12 mouse cellular contexts compared by ENCODE assay signal in genomic region chr7:24389516-24390187, GRCm38 (mm10). TPM values are rescaled to one million over a fixed set of nuclear protein-coding genes. Genes with fewer than 3 reads are reported as not detected.
DNase-seq lines count a peak whose midpoint lies in the region; ATAC-seq and TF ChIP-seq lines count a peak whose summit lies in the region.
"Had no signal": no experiment of that assay in that cellular context is flagged by ENCODE, and none has a peak within 500 bp of the region (broad histone marks: within the 10 kb centered on the region; RNA-seq: fewer than 3 reads in every experiment).

No protein-coding gene starts in this region.

- ATAC-seq in kidney, embryonic 15.5 days (replicated peaks; ENCODE audit: low FRiP score) = peak; percentile 37
- peak; percentile 31; the same call in 1 of the 2 replicates for ATAC-seq in embryonic facial prominence, embryonic 15.5 days (ENCODE audit: insufficient number of reproducible peaks, low FRiP score, low TSS enrichment, low read depth)
- no peak for ATAC-seq in forebrain, embryonic 11.5 days (replicated peaks; ENCODE audit: low FRiP score)

- H3ac ChIP-seq in myocyte (ENCODE audit: control insufficient read depth, insufficient read length) = no peak overlapping the region

- TF ChIP-seq POLR2A in myocyte (IDR thresholded peaks at IDR 0.05; ENCODE audit: insufficient read length, low read depth) = peak; percentile 63

- no peak overlapping the region for H3K9ac ChIP-seq in kidney, embryonic 15.5 days
- H3K9ac ChIP-seq in embryonic facial prominence, embryonic 15.5 days = no peak overlapping the region
- H3K9ac ChIP-seq in forebrain, embryonic 11.5 days (ENCODE audit: low read length) = no peak overlapping the region
- H3K9ac ChIP-seq: lung, embryonic 14.5 days had no signal

- H3K9me3 ChIP-seq in kidney, embryonic 15.5 days (replicated peaks) = no peaks in the 10 kb centered on the region
- no peaks in the 10 kb centered on the region for H3K9me3 ChIP-seq in embryonic facial prominence, embryonic 15.5 days (replicated peaks)
- no peaks in the 10 kb centered on the region for H3K9me3 ChIP-seq in forebrain, embryonic 11.5 days (ENCODE audit: control insufficient read depth, low read length)

- no peaks in the 10 kb centered on the region for H3K79me2 ChIP-seq in myocyte (ENCODE audit: control insufficient read depth, insufficient read depth)

- peaks cover 34% of the 10 kb centered on the region for H3K4me1 ChIP-seq in kidney, embryonic 15.5 days
- peaks cover 35% of the 10 kb centered on the region for H3K4me1 ChIP-seq in embryonic facial prominence, embryonic 15.5 days
- H3K4me1 ChIP-seq in forebrain, embryonic 11.5 days (replicated peaks; ENCODE audit: control insufficient read depth, insufficient read depth, low read length) = no peaks in the 10 kb centered on the region

- H3K27ac ChIP-seq in kidney, embryonic 15.5 days = peak overlapping the region; percentile 88
- H3K27ac ChIP-seq in embryonic facial prominence, embryonic 15.5 days (replicated peaks) = no peak overlapping the region
- H3K27ac ChIP-seq in forebrain, embryonic 11.5 days (ENCODE audit: low read depth, low read length) = no peak overlapping the region

- WGBS in kidney, embryonic 15.5 days = 20% methylated on average over 13 of the region's 13 CpGs
- WGBS in embryonic facial prominence, embryonic 15.5 days = 43% methylated on average over 13 of the region's 13 CpGs
- 68% methylated on average over 13 of the region's 13 CpGs for WGBS in forebrain, embryonic 11.5 days

- H3K27me3 ChIP-seq in kidney, embryonic 15.5 days = no peaks in the 10 kb centered on the region
- H3K27me3 ChIP-seq in embryonic facial prominence, embryonic 15.5 days = no peaks in the 10 kb centered on the region
- H3K27me3 ChIP-seq in myocyte (ENCODE audit: control insufficient read depth, insufficient read depth, insufficient read length) = no peaks in the 10 kb centered on the region
- no peaks in the 10 kb centered on the region for H3K27me3 ChIP-seq in forebrain, embryonic 11.5 days (ENCODE audit: control insufficient read depth, insufficient read depth, low read length)

- no peak overlapping the region for H3K4me3 ChIP-seq in kidney, embryonic 15.5 days (replicated peaks)
- H3K4me3 ChIP-seq in embryonic facial prominence, embryonic 15.5 days (replicated peaks) = no peak overlapping the region
- H3K4me3 ChIP-seq in myocyte = peak overlapping the region; percentile 10
- no peak overlapping the region for H3K4me3 ChIP-seq in forebrain, embryonic 11.5 days (ENCODE audit: low read depth, low read length)
- H3K4me3 ChIP-seq: erythroblast, embryonic 14.5 days had no signal

- H3K4me2 ChIP-seq in kidney, embryonic 15.5 days = peak overlapping the region; percentile 25
- H3K4me2 ChIP-seq in embryonic facial prominence, embryonic 15.5 days (replicated peaks) = no peak overlapping the region
- H3K4me2 ChIP-seq in myocyte (ENCODE audit: low read depth) = peak overlapping the region; percentile 93
- H3K4me2 ChIP-seq in forebrain, embryonic 11.5 days (ENCODE audit: low read depth, low read length, severe bottlenecking) = no peak overlapping the region
- H3K4me2 ChIP-seq: lung, embryonic 14.5 days had no signal

- no peak for DNase-seq in kidney, postnatal 36 days
- DNase-seq in ZHBTc4 (ENCODE audit: low read depth, low spot score) = peak; percentile 31
- no peak for DNase-seq in forebrain, embryonic 11.5 days (ENCODE audit: low spot score)
- DNase-seq in right cerebral cortex, postnatal 36 days (ENCODE audit: low spot score in 2 of 2) = no peak
- DNase-seq: cerebellum, adult 8-10 months; lung, embryonic 14.5 days; retina, postnatal 1 day had no signal

- no peaks in the 10 kb centered on the region for H3K36me3 ChIP-seq in kidney, embryonic 15.5 days
- no peaks in the 10 kb centered on the region for H3K36me3 ChIP-seq in embryonic facial prominence, embryonic 15.5 days
- no peaks in the 10 kb centered on the region for H3K36me3 ChIP-seq in myocyte (ENCODE audit: control insufficient read depth, insufficient read depth)
- H3K36me3 ChIP-seq in forebrain, embryonic 11.5 days (ENCODE audit: control insufficient read depth, insufficient read depth, low read length) = no peaks in the 10 kb centered on the region

TF ChIP-seq in myocyte, 11 proteins besides CTCF, POLR2A, EP300 and RAD21:
- TF ChIP-seq USF1 (IDR thresholded peaks at IDR 0.05; ENCODE audit: low read depth) (no peak), POLR2AphosphoS2 (IDR thresholded peaks at IDR 0.05; ENCODE audit: insufficient read length, low read depth) (peak; percentile 83), E2F4 (IDR thresholded peaks at IDR 0.05; ENCODE audit: insufficient read depth) (no peak), MYOG (IDR thresholded peaks at IDR 0.05; ENCODE audit: control insufficient read depth in 1 of 3, insufficient read depth in 1 of 3, insufficient read length in 2 of 3, low read depth in 2 of 3) (no peak), REST (IDR thresholded peaks at IDR 0.05; ENCODE audit: insufficient read depth, insufficient read length) (no peak), SRF (IDR thresholded peaks at IDR 0.05; ENCODE audit: control insufficient read depth, insufficient read length, low read depth) (no peak), MAX (IDR thresholded peaks at IDR 0.05; ENCODE audit: low read depth) (no peak), TCF3 (IDR thresholded peaks at IDR 0.05; ENCODE audit: insufficient read length, low read depth) (no peak), CEBPB (IDR thresholded peaks at IDR 0.05; ENCODE audit: insufficient read depth, poor library complexity, severe bottlenecking) (peak; percentile 90), TCF12 (IDR thresholded peaks at IDR 0.05; ENCODE audit: insufficient read depth, poor library complexity, severe bottlenecking) (no peak), MYOD1 (IDR thresholded peaks at IDR 0.05; ENCODE audit: control insufficient read depth in 1 of 3, insufficient read length in 2 of 3, low read depth in 2 of 3) (no peak)

RNA-seq across cellular contexts. Expression of gene Smg9, which starts 9.8 kb away (rescaled TPM):
- polyA plus RNA-seq in kidney, embryonic 15.5 days (2015; fragmentation: Nextera tagmentation; extraction: Ambion mirVana) = 28.0 and 32.8 TPM in 2 replicates
- 24.8 and 27.6 TPM in 2 replicates for polyA plus RNA-seq in embryonic facial prominence, embryonic 15.5 days (2015; fragmentation: Nextera tagmentation; extraction: Ambion mirVana)
- 17.4 TPM for polyA plus RNA-seq in myocyte (2012; fragmentation: generic; extraction: Trizol)
- polyA plus RNA-seq in forebrain, embryonic 11.5 days (2014; fragmentation: Nextera tagmentation; extraction: Ambion mirVana) = 29.6 and 29.8 TPM in 2 replicates

RNA-seq across cellular contexts. Expression of gene Kcnn4, which starts 19.6 kb away (rescaled TPM):
- 4.9 and 5.5 TPM in 2 replicates for polyA plus RNA-seq in kidney, embryonic 15.5 days (2015; fragmentation: Nextera tagmentation; extraction: Ambion mirVana)
- 3.1 and 4.0 TPM in 2 replicates for polyA plus RNA-seq in embryonic facial prominence, embryonic 15.5 days (2015; fragmentation: Nextera tagmentation; extraction: Ambion mirVana)
- polyA plus RNA-seq in myocyte (2012; fragmentation: generic; extraction: Trizol) = 37.4 TPM
- 3.5 and 4.1 TPM in 2 replicates for polyA plus RNA-seq in forebrain, embryonic 11.5 days (2014; fragmentation: Nextera tagmentation; extraction: Ambion mirVana)

RNA-seq across cellular contexts. Expression of gene Lypd5, which starts 40.7 kb away (rescaled TPM):
- 0.28 TPM in 1 of 2 replicates, not detected in the other for polyA plus RNA-seq in kidney, embryonic 15.5 days (2015; fragmentation: Nextera tagmentation; extraction: Ambion mirVana)
- polyA plus RNA-seq in embryonic facial prominence, embryonic 15.5 days (2015; fragmentation: Nextera tagmentation; extraction: Ambion mirVana) = 30.8 and 40.2 TPM in 2 replicates
- not detected for polyA plus RNA-seq in myocyte (2012; fragmentation: generic; extraction: Trizol)
- not detected in 2 replicates for polyA plus RNA-seq in forebrain, embryonic 11.5 days (2014; fragmentation: Nextera tagmentation; extraction: Ambion mirVana)
- polyA plus RNA-seq: erythroblast, embryonic 14.5 days; heart, embryonic 14.5 days; lung, embryonic 14.5 days had no signal

RNA-seq across cellular contexts. Expression of gene Tescl, which starts 55.9 kb away (rescaled TPM):
- polyA plus RNA-seq in kidney, embryonic 15.5 days (2015; fragmentation: Nextera tagmentation; extraction: Ambion mirVana) = 0.43 TPM in 1 of 2 replicates, not detected in the other
- polyA plus RNA-seq in embryonic facial prominence, embryonic 15.5 days (2015; fragmentation: Nextera tagmentation; extraction: Ambion mirVana) = not detected in 2 replicates
- 0.05 TPM for polyA plus RNA-seq in myocyte (2012; fragmentation: generic; extraction: Trizol)
- polyA plus RNA-seq in forebrain, embryonic 11.5 days (2014; fragmentation: Nextera tagmentation; extraction: Ambion mirVana) = 0.23 TPM in 1 of 2 replicates, not detected in the other
- polyA plus RNA-seq: erythroblast, embryonic 14.5 days; heart, embryonic 14.5 days; lung, embryonic 14.5 days had no signal

Comparison
In these comparisons a context has a peak if more than half of its experiments do, and no peak if none do; other contexts are left out.
1. H3K4me2 ChIP-seq: peak in kidney, embryonic 15.5 days (single experiment) and myocyte (single experiment); none in embryonic facial prominence, embryonic 15.5 days (single experiment) and forebrain, embryonic 11.5 days (single experiment).
2. RNA of gene Lypd5, which starts 40.7 kb away (polyA plus RNA-seq): 30.8 to 40.2 TPM in embryonic facial prominence, embryonic 15.5 days; 0.28 TPM in kidney, embryonic 15.5 days, not detected in forebrain, embryonic 11.5 days and not detected in myocyte (single experiment); every median in the first group is over 10 times any median in the second.